Mouse (Mus musculus) kidney, postnatal 0 days (tissue): Measurements from ENCODE around the gene Olfm1. TPM values are rescaled to one million over a fixed set of nuclear protein-coding genes. Genes with fewer than 3 reads are reported as not detected.

Experiments used
- ATAC-seq: fragments of 200-750 bp; cut with Nextera tagmentation; replicated peaks from 2 replicates; pipeline ENCODE4 v1.8.0; 2017; ENCODE audit warnings: low read depth, moderate number of reproducible peaks, moderate TSS enrichment, moderate library complexity; ENCODE audit not compliant: low FRiP score
- DNase-seq: peaks from one replicate; pipeline ENCODE4 v3.0.0-alpha.2; 2016; ENCODE audit warnings: low spot score
- H3K27ac ChIP-seq: fragments of 300-500 bp; sonication (generic); 2 replicates; pipeline ENCODE4 v1.5.1; 2014; ENCODE audit warnings: mild to moderate bottlenecking
- H3K27me3 ChIP-seq: fragments of 300-500 bp; sonication (generic); 2 replicates; pipeline ENCODE4 v1.6.1; 2014; ENCODE audit warnings: low read length, mixed read lengths; ENCODE audit not compliant: insufficient read depth
- H3K36me3 ChIP-seq: fragments of 300-500 bp; sonication (generic); 2 replicates; pipeline ENCODE4 v1.6.1; 2014; ENCODE audit warnings: low read length, mixed read lengths; ENCODE audit not compliant: insufficient read depth
- H3K4me1 ChIP-seq: fragments of 300-500 bp; sonication (generic); replicated peaks from 2 replicates; pipeline ENCODE4 v1.6.1; 2014; ENCODE audit warnings: antibody characterized with exemption, low read length, mixed read lengths; ENCODE audit not compliant: insufficient read depth
- H3K4me2 ChIP-seq: fragments of 300-500 bp; sonication (generic); 2 replicates; pipeline ENCODE4 v1.6.1; 2014; ENCODE audit warnings: mild to moderate bottlenecking, low read length, moderate library complexity, mixed read lengths
- H3K4me3 ChIP-seq: fragments of 300-500 bp; sonication (generic); replicated peaks from 2 replicates; pipeline ENCODE4 v1.5.1; 2014; ENCODE audit warnings: low read depth, low read length
- H3K9ac ChIP-seq: fragments of 300-500 bp; sonication (generic); 2 replicates; pipeline ENCODE4 v1.6.1; 2014; ENCODE audit warnings: low read depth, low read length
- H3K9me3 ChIP-seq: fragments of 300-500 bp; sonication (generic); replicated peaks from 2 replicates; pipeline ENCODE4 v1.6.1; 2016; ENCODE audit warnings: low read length, inconsistent platforms, mixed read lengths
- CTCF ChIP-seq: IDR thresholded peaks from 2 replicates; pipeline ENCODE4 v1.5.1; 2016; ENCODE audit warnings: antibody characterized with exemption, low read depth, mild to moderate bottlenecking, moderate library complexity
- WGBS: fragments of 180-500 bp; shearing (Covaris S2); extraction: QIAGEN DNeasy Blood & Tissue Kit; methylation state at CpG from one replicate; pipeline ENCODE4 v1.1.7; 2014; 5-methylcytosine and 5-hydroxymethylcytosine counted together
- polyA plus RNA-seq: library from polyadenylated mRNA; unstranded; fragments of >200 nt; fragmentation: Nextera tagmentation; extraction: Ambion mirVana; gene quantifications from 2 replicates; pipeline ENCODE4 v1.2.1, GENCODE M21; 2015

The Olfm1 gene
- polyA plus RNA-seq, 1 experiment from 2014 or later: 13.8 TPM

DNA sequence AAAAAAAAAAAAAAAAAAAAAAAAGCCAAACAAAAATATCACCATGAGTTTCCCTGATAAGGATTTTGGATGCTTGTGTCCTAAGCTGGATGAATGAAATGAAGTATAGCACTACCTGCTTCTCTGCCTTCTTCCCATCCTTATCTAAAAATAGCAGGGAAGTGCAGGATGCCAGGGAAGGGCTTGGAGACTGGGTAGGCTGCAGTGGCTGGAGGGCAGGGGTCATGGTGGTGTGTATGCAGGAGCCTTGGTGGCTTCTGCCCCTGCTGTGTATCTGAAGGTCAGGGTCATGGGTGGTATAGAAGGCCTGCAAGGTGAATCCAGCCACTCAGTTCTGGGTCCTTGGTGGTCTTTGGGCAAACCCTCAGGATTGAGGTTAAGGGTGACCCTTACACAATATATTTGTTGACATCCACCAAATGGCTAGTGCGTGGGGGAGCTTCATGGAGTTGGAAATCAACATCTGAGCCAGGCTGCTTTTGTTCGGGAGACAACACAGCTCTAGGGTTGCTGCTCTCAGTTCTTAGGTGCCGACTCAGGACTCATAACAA, 14.5 kb downstream of the Olfm1 start:
- H3K4me2 ChIP-seq: no peak overlapping the region
- H3K4me3 ChIP-seq: no peak overlapping the region
- ATAC-seq (no peak), DNase-seq (no peak)
- 0 out of 2 replicates have a peak, but pooled peaks cover 12% of the 10 kb centered on the region for H3K4me1 ChIP-seq
- no peaks in the 10 kb centered on the region for H3K36me3 ChIP-seq
- no peak overlapping the region for H3K9ac ChIP-seq
- WGBS: 67% methylated on average over 3 of the region's 3 CpGs
- TF ChIP-seq CTCF: no peak
- no peaks in the 10 kb centered on the region for H3K9me3 ChIP-seq
- no peak overlapping the region for H3K27ac ChIP-seq
- H3K27me3 ChIP-seq: no peaks in the 10 kb centered on the region; the same call in 1 of the 2 replicates

DNA sequence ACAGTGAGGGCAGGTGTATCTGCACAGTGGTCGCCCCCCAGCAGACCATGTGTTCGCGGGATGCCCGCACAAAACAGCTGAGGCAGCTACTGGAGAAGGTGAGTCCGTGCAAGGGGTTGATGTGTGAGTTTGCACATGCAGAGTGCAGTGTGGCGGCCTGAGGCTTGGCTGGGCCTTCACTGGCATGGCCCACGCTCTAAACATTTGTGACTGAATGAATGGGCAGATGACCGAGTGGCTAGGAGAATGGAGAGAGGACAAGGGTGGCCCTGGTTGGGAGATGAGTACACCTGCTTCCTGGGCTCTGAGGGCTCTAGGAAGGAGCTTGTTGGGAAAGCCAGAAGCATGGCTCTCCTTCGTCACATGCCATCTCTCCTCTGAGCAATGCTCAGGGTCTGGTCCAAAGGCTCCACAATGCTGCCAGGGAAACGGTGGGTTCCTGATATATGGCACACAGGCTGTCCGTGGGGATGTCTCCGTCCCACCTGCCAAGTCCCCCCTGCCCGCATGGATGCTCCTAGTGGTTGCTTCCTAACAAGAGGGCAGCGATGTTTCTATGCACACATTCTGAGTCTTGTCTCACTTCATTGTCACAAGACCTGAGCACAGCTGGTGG, 15.4 kb downstream of the Olfm1 start:
- 90% methylated on average over 14 of the region's 14 CpGs for WGBS
- Histone ChIP-seq H3K9me3 (no peaks in the 10 kb centered on the region), H3K9ac (no peak overlapping the region), H3K36me3 (no peaks in the 10 kb centered on the region), H3K27me3 (no peaks in the 10 kb centered on the region; the same call in 1 of the 2 replicates), H3K4me1 (0 out of 2 replicates have a peak, but pooled peaks cover 12% of the 10 kb centered on the region), H3K27ac (no peak overlapping the region), H3K4me3 (no peak overlapping the region), H3K4me2 (no peak overlapping the region)
- TF ChIP-seq CTCF: no peak
- ATAC-seq (no peak), DNase-seq (no peak)

GRCm38 (mm10) chr2:28209211-28209610, 16.4 kb downstream of the Olfm1 start:
- no peak for DNase-seq
- Histone ChIP-seq H3K4me2 (no peak overlapping the region), H3K36me3 (no peaks in the 10 kb centered on the region), H3K9me3 (no peaks in the 10 kb centered on the region), H3K27ac (no peak overlapping the region), H3K4me3 (no peak overlapping the region), H3K4me1 (0 out of 2 replicates have a peak, but pooled peaks cover 12% of the 10 kb centered on the region), H3K27me3 (no peaks in the 10 kb centered on the region; the same call in 1 of the 2 replicates), H3K9ac (no peak overlapping the region)
- TF ChIP-seq CTCF: no peak
- WGBS: 90% methylated on average over 5 of the region's 5 CpGs
- no peak for ATAC-seq

DNA sequence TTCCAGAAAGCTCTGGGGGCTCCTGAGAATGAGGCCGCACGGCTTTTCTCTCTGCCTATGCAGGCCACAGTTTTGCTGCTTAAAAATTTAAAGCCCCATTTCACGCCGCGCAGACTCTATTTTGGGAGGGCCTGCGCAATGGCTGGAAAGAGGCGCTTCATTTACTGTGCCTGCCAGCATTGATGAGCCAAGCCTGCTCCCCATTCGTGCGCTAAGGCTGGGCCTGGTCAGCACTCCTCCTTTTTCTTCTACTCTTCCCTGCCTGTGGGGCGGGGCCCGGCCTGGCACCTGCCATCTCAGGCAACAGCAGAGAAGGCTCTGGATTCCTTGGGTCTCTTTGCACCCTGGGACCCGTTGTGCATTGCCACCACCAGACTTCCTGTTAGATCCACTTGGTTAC, 16.9 kb downstream of the Olfm1 start:
- Histone ChIP-seq H3K4me1 (0 out of 2 replicates have a peak, but pooled peaks cover 9% of the 10 kb centered on the region), H3K9me3 (no peaks in the 10 kb centered on the region), H3K4me3 (no peak overlapping the region), H3K27me3 (no peaks in the 10 kb centered on the region; the same call in 1 of the 2 replicates), H3K9ac (no peak overlapping the region), H3K36me3 (no peaks in the 10 kb centered on the region), H3K27ac (no peak overlapping the region), H3K4me2 (no peak overlapping the region)
- 0 out of 2 replicates have a peak, but pooled peaks have one; percentile 18 for ATAC-seq
- no peak for TF ChIP-seq CTCF
- DNase-seq: no peak
- WGBS: 86% methylated on average over 12 of the region's 12 CpGs

- H3K4me3 ChIP-seq: no peak overlapping the region
- no peaks in the 10 kb centered on the region; the same call in 1 of the 2 replicates for H3K27me3 ChIP-seq
- H3K4me2 ChIP-seq: no peak overlapping the region
- no peaks in the 10 kb centered on the region for H3K9me3 ChIP-seq
- no peak overlapping the region for H3K9ac ChIP-seq
- 0 out of 2 replicates have a peak, but pooled peaks have one; percentile 11 for TF ChIP-seq CTCF
- 0 out of 2 replicates have a peak, but pooled peaks cover 1% of the 10 kb centered on the region for H3K36me3 ChIP-seq
- ATAC-seq: 0 out of 2 replicates have a peak, but pooled peaks have one; percentile 41
- WGBS: 15% methylated on average over 4 of the region's 4 CpGs
- H3K27ac ChIP-seq: no peak overlapping the region
- H3K4me1 ChIP-seq: 0 out of 2 replicates have a peak, but pooled peaks cover 5% of the 10 kb centered on the region
- no peak for DNase-seq
Measured at GRCm38 (mm10) chr2:28210273-28210672, 17.5 kb downstream of the Olfm1 start.

DNA sequence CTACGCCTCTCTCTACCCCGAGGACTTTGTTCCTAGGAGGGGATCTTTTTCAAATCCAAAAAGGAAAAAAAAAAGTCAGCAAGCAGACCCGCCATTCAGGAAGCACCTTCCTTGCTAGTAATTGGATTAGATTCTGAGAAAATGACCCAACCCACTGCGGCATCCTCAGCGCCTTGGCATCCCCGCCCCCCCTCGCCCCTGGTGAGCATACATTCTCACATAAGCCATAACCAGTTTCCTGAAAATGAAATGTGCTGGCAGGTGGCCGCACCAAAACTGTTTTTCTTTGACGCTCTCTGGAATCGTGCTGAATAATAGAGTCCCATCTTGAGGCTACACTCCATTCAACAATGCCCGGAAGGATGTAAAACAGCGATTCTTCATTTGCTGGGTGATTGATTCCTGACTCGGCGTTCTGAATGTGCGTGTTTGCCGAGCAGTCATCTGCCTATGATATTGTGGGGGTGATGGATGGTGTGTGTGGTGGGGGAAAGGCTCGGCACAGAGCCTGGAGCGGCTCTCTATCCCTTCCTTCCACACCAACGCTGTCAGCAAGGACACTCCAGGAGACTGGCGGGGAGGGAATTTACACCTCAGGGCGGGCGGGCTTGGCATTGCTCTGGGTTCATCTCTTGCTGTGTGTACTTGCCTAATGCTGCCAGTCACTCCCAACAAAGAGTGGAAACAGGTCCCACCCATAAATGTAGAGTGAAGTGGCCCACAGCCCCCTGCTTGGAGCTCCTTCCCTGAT, 18.9 kb downstream of the Olfm1 start:
- H3K9me3 ChIP-seq: no peaks in the 10 kb centered on the region
- ATAC-seq (no peak), DNase-seq (no peak)
- no peak overlapping the region for H3K27ac ChIP-seq
- H3K27me3 ChIP-seq: no peaks in the 10 kb centered on the region
- H3K4me3 ChIP-seq: no peak overlapping the region
- no peaks in the 10 kb centered on the region for H3K4me1 ChIP-seq
- H3K4me2 ChIP-seq: no peak overlapping the region
- no peak overlapping the region for H3K9ac ChIP-seq
- 0 out of 2 replicates have a peak, but pooled peaks cover 3% of the 10 kb centered on the region for H3K36me3 ChIP-seq
- WGBS: 73% methylated on average over 22 of the region's 22 CpGs
- TF ChIP-seq CTCF: no peak
